In the genomic region with DNA sequence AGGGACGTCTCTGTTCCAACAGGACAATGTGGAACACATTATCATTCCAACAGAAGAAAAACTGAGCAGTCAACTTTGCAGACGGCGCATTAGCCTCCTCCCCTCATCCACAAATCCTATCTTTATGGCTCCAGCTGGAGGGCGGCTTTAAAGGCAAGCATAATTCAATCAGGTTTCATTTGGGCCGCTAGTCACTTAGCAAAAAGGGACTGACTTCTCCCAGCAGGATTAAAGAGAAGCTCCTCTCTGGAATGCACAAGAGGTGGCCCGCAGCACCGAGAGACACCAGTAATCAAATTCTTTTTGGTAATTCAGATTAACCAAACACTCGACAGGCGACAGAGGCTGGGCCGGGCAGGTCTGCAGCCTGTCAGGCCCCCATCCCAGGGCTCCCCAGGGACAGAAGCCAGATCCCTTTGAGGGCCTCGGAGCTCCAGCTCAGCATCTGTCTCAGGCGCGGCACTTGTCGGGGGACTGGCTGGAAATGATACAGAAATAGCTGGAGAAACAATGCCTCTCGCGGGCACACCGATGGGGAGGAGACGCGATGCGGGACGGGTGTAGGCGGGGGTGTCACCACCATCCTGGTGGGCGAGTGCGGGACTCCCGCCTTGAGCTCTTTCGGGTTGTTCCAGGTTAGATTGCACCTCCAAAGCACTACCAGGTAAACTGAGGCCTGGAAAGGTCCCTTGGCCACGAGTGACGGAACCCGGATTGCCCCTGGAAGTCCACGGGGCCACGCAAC, we compare ENCODE assay signal across 10 mouse cellular contexts. TPM values are rescaled to one million over a fixed set of nuclear protein-coding genes. Genes with fewer than 3 reads are reported as not detected.
DNase-seq lines count a peak whose midpoint lies in the region; ATAC-seq lines count a peak whose summit lies in the region.
"Had no signal": no experiment of that assay in that cellular context is flagged by ENCODE, and none has a peak within 500 bp of the region (broad histone marks: within the 10 kb centered on the region; RNA-seq: fewer than 3 reads in every experiment).

No protein-coding gene starts in this region.

- H3K36me3 ChIP-seq in embryonic facial prominence, embryonic 12.5 days = no peaks in the 10 kb centered on the region
- no peaks in the 10 kb centered on the region for H3K36me3 ChIP-seq in limb, embryonic 15.5 days

- 1% methylated on average over 31 of the region's 31 CpGs for WGBS in embryonic facial prominence, embryonic 12.5 days
- 1% methylated on average over 31 of the region's 31 CpGs for WGBS in limb, embryonic 15.5 days

- peak overlapping the region; percentile 67 for H3K27ac ChIP-seq in embryonic facial prominence, embryonic 12.5 days
- H3K27ac ChIP-seq in limb, embryonic 15.5 days = peak overlapping the region; percentile 74
- H3K27ac ChIP-seq: macrophage had no signal

- H3K4me1 ChIP-seq in embryonic facial prominence, embryonic 12.5 days = peaks cover 9% of the 10 kb centered on the region
- peaks cover 25% of the 10 kb centered on the region for H3K4me1 ChIP-seq in limb, embryonic 15.5 days

- H3K27me3 ChIP-seq in embryonic facial prominence, embryonic 12.5 days = no peaks in the 10 kb centered on the region
- H3K27me3 ChIP-seq in limb, embryonic 15.5 days = peaks cover 9% of the 10 kb centered on the region; the same call in 1 of the 2 replicates
- H3K27me3 ChIP-seq: CH12.LX had no signal

- peak overlapping the region; percentile 98 for H3K4me2 ChIP-seq in embryonic facial prominence, embryonic 12.5 days (replicated peaks)
- peak overlapping the region; percentile 100 for H3K4me2 ChIP-seq in limb, embryonic 15.5 days

- ATAC-seq in embryonic facial prominence, embryonic 12.5 days (ENCODE audit: insufficient number of reproducible peaks, insufficient read depth, low FRiP score, low TSS enrichment) = peak; percentile 39; the same call in 1 of the 2 replicates
- ATAC-seq in limb, embryonic 15.5 days (ENCODE audit: insufficient number of reproducible peaks, low FRiP score, low TSS enrichment, low read depth) = peak; percentile 21; the same call in 1 of the 2 replicates

- peak; percentile 66 to 68 for DNase-seq in cerebellum, postnatal 10 days
- DNase-seq in cerebellum, postnatal 36 days = no peak
- peak; percentile 40 for DNase-seq in heart, adult 8-10 months (ENCODE audit: low spot score)
- peak; percentile 9 for DNase-seq in kidney, adult 9 months
- peak; percentile 2 to 5 for DNase-seq in natural killer cell, adult 2 months (ENCODE audit: low spot score in 2 of 2)
- DNase-seq in urinary bladder, postnatal 14 days (ENCODE audit: low spot score) = peak; percentile 26

- peak overlapping the region; percentile 62 for H3K4me3 ChIP-seq in embryonic facial prominence, embryonic 12.5 days
- peak overlapping the region; percentile 68 for H3K4me3 ChIP-seq in limb, embryonic 15.5 days

- H3K9me3 ChIP-seq in embryonic facial prominence, embryonic 12.5 days = no peaks in the 10 kb centered on the region
- no peaks in the 10 kb centered on the region for H3K9me3 ChIP-seq in limb, embryonic 15.5 days

- H3K9ac ChIP-seq in embryonic facial prominence, embryonic 12.5 days = peak overlapping the region; percentile 62
- peak overlapping the region; percentile 52 for H3K9ac ChIP-seq in limb, embryonic 15.5 days

RNA-seq across cellular contexts. Expression of a gene that starts 0.8 kb away (rescaled TPM):
- polyA plus RNA-seq in embryonic facial prominence, embryonic 12.5 days (2016; fragmentation: Nextera tagmentation; extraction: Ambion mirVana) = 6.4 and 6.9 TPM in 2 replicates
- 1 to 10 TPM; 1.2 to 2.3 (median 1.8) TPM for total RNA-seq in heart, adult 8-10 months (2022)
- polyA plus RNA-seq in limb, embryonic 15.5 days (2015; fragmentation: Nextera tagmentation; extraction: Ambion mirVana) = 7.6 and 8.3 TPM in 2 replicates
- total RNA-seq: CH12.LX had no signal
- polyA plus RNA-seq: macrophage had no signal

RNA-seq across cellular contexts. Expression of a gene that starts 20.3 kb away (rescaled TPM):
- 0.17 and 0.36 TPM in 2 replicates for polyA plus RNA-seq in embryonic facial prominence, embryonic 12.5 days (2016; fragmentation: Nextera tagmentation; extraction: Ambion mirVana)
- total RNA-seq in heart, adult 8-10 months (2022) = under 1 TPM in 3 of 4 experiments, not detected in 1; 0.06 to 0.16 (median 0.06) TPM
- polyA plus RNA-seq in limb, embryonic 15.5 days (2015; fragmentation: Nextera tagmentation; extraction: Ambion mirVana) = 0.05 and 0.09 TPM in 2 replicates
- total RNA-seq: CH12.LX had no signal
- polyA plus RNA-seq: macrophage had no signal

RNA-seq across cellular contexts. Expression of a gene that starts 58.5 kb away (rescaled TPM):
- 5.1 and 6.0 TPM in 2 replicates for polyA plus RNA-seq in embryonic facial prominence, embryonic 12.5 days (2016; fragmentation: Nextera tagmentation; extraction: Ambion mirVana)
- total RNA-seq in heart, adult 8-10 months (2022) = under 1 TPM in 3 of 4 experiments, not detected in 1; 0.08 to 0.50 (median 0.28) TPM
- polyA plus RNA-seq in limb, embryonic 15.5 days (2015; fragmentation: Nextera tagmentation; extraction: Ambion mirVana) = 1.4 and 1.5 TPM in 2 replicates
- total RNA-seq: CH12.LX had no signal
- polyA plus RNA-seq: macrophage had no signal

Comparison
In these comparisons a context has a peak if more than half of its experiments do, and no peak if none do; other contexts are left out.
1. DNase-seq: peak in cerebellum, postnatal 10 days (2 of 2), heart, adult 8-10 months (single experiment), kidney, adult 9 months (single experiment), natural killer cell, adult 2 months (2 of 2) and urinary bladder, postnatal 14 days (single experiment); none in cerebellum, postnatal 36 days (0 of 2).